Mouse (Mus musculus): Measurements from ENCODE around the gene Scgb2b26.
A peak's percentile ranks its signal among the peaks of the same experiment; 100 is the strongest.

Gene Scgb2b26

DNA sequence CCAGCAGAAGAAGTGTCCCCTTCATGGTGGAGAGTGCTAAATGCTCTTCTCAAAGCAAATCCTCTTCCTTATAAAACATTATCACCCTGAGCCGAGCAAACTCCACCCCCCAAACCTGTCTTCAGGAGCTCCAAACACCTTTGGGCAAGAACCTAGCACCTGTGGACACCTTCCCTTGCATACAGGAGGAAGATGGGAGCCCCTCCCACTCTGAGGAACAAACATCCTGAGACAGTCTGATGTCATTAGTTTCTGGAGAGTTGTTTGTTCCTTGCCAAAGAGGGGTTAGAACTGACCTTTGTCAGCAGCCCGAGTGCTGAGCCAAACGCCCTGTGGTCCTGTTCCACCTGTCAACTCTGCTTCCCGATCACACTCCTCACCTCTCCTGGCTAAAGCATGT is at the start of gene Scgb2b26:
Scgb2b26 (minus strand) TSS at position 101 of the 400 bp plus-strand sequence.
- no peak for DNase-seq (ENCODE audit: low spot score)

DNA sequence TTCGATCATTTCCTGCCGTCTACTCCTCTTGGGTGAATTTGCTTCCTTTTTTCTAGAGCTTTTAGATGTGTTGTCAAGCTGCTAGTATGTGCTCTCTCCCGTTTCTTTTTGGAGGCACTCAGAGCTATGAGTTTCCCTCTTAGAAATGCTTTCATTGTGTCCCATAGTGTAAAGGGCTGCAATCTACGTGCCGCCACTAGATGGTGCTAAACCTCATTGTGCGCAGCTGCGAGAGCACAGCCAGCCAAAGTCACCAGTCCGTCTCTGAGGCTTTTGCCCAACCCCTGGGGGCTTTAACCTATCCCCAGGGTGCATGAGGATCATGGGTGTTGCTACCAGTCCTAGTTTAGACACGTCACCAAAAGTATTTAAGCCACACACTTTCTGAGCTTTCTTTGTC is 37.4 kb upstream of the Scgb2b26 start:
- peak; percentile 8 for DNase-seq (ENCODE audit: low spot score)

GRCm38 (mm10) chr7:33902982-33903381 is 41.9 kb downstream of the Scgb2b26 start:
- no peak for DNase-seq (ENCODE audit: low spot score)

- DNase-seq (ENCODE audit: low spot score), result no peak
Measured at GRCm38 (mm10) chr7:33900803-33901202, 44.0 kb downstream of the Scgb2b26 start.

DNA sequence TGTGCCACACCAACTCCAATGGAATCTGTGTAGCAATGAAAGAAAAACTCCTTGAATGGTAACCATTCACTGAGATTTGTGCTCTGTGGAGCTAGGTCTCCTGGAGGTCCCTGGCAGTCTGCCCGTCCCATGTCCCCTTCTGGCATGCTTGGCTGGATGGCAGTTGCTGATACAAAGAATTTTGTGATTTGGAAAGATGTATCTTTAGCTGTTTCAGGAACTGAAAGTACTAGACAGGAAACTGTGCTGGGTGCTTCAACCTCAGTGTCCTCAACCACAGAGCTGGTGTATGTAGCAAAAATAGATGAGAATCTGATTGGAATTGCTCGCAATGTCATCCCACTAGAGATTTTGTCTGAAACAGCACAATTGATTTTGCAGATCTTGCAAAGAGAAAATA is 44.8 kb downstream of the Scgb2b26 start:
- DNase-seq (ENCODE audit: low spot score), result no peak
